Mouse (Mus musculus): Measurements from ENCODE around the gene Arhgap25. TPM values are rescaled to one million over a fixed set of nuclear protein-coding genes. Genes with fewer than 3 reads are reported as not detected.

Gene Arhgap25
- polyA plus RNA-seq, 1 experiment from 2014 or later = 5.1 TPM

GRCm38 (mm10) chr6:87519809-87520208, 13.2 kb downstream of the Arhgap25 start:
- Histone ChIP-seq H3K4me2 (replicated peaks; ENCODE audit: low read depth, low read length) (no peak overlapping the region), H3K27me3 (ENCODE audit: control insufficient read depth, insufficient read depth, low read length) (no peaks in the 10 kb centered on the region), H3K36me3 (ENCODE audit: control insufficient read depth, insufficient read depth, low read length) (no peaks in the 10 kb centered on the region), H3K27ac (ENCODE audit: low read depth, low read length) (no peak overlapping the region), H3K9ac (ENCODE audit: low read depth, low read length) (no peak overlapping the region), H3K9me3 (ENCODE audit: control insufficient read depth, low read length) (0 out of 2 replicates have a peak, but pooled peaks cover 3% of the 10 kb centered on the region), H3K4me1 (ENCODE audit: control insufficient read depth, insufficient read depth, low read length) (no peaks in the 10 kb centered on the region), H3K4me3 (ENCODE audit: low read length) (no peak overlapping the region)
- WGBS = 71% methylated on average over 11 of the region's 11 CpGs
- no peak for ATAC-seq (ENCODE audit: low FRiP score, low TSS enrichment)

GRCm38 (mm10) chr6:87518622-87519021, 14.4 kb downstream of the Arhgap25 start:
- Histone ChIP-seq H3K27ac (ENCODE audit: low read depth, low read length) (no peak overlapping the region), H3K36me3 (ENCODE audit: control insufficient read depth, insufficient read depth, low read length) (no peaks in the 10 kb centered on the region), H3K4me3 (ENCODE audit: low read length) (no peak overlapping the region), H3K4me2 (replicated peaks; ENCODE audit: low read depth, low read length) (no peak overlapping the region), H3K4me1 (ENCODE audit: control insufficient read depth, insufficient read depth, low read length) (no peaks in the 10 kb centered on the region), H3K9me3 (ENCODE audit: control insufficient read depth, low read length) (0 out of 2 replicates have a peak, but pooled peaks cover 3% of the 10 kb centered on the region), H3K9ac (ENCODE audit: low read depth, low read length) (no peak overlapping the region), H3K27me3 (ENCODE audit: control insufficient read depth, insufficient read depth, low read length) (no peaks in the 10 kb centered on the region)
- no peak for ATAC-seq (ENCODE audit: low FRiP score, low TSS enrichment)
- 94% methylated on average over 10 of the region's 10 CpGs for WGBS

GRCm38 (mm10) chr6:87517753-87518409, 15.2 kb downstream of the Arhgap25 start:
- 90% methylated on average over 4 of the region's 4 CpGs for WGBS
- no peaks in the 10 kb centered on the region for H3K27me3 ChIP-seq (ENCODE audit: control insufficient read depth, insufficient read depth, low read length)

GRCm38 (mm10) chr6:87514321-87514720, 18.7 kb downstream of the Arhgap25 start:
- Histone ChIP-seq H3K36me3 (ENCODE audit: control insufficient read depth, insufficient read depth, low read length) (no peaks in the 10 kb centered on the region), H3K4me3 (ENCODE audit: low read length) (no peak overlapping the region), H3K4me2 (replicated peaks; ENCODE audit: low read depth, low read length) (no peak overlapping the region), H3K9ac (ENCODE audit: low read depth, low read length) (no peak overlapping the region), H3K4me1 (ENCODE audit: control insufficient read depth, insufficient read depth, low read length) (no peaks in the 10 kb centered on the region), H3K27me3 (ENCODE audit: control insufficient read depth, insufficient read depth, low read length) (no peaks in the 10 kb centered on the region), H3K27ac (ENCODE audit: low read depth, low read length) (no peak overlapping the region), H3K9me3 (ENCODE audit: control insufficient read depth, low read length) (0 out of 2 replicates have a peak, but pooled peaks cover 3% of the 10 kb centered on the region)
- 80% methylated on average over 4 of the region's 4 CpGs for WGBS
- ATAC-seq (ENCODE audit: low FRiP score, low TSS enrichment) = no peak

More at GRCm38 (mm10) chr6:87517753-87518409, 15.2 kb downstream of the Arhgap25 start:
- no peak for ATAC-seq (ENCODE audit: low FRiP score, low TSS enrichment)
- no peaks in the 10 kb centered on the region for H3K4me1 ChIP-seq (ENCODE audit: control insufficient read depth, insufficient read depth, low read length)
- no peak overlapping the region for H3K9ac ChIP-seq (ENCODE audit: low read depth, low read length)
- H3K9me3 ChIP-seq (ENCODE audit: control insufficient read depth, low read length) = 0 out of 2 replicates have a peak, but pooled peaks cover 3% of the 10 kb centered on the region
- no peak overlapping the region for H3K4me2 ChIP-seq (replicated peaks; ENCODE audit: low read depth, low read length)
- H3K36me3 ChIP-seq (ENCODE audit: control insufficient read depth, insufficient read depth, low read length) = no peaks in the 10 kb centered on the region
- no peak overlapping the region for H3K4me3 ChIP-seq (ENCODE audit: low read length)
- H3K27ac ChIP-seq (ENCODE audit: low read depth, low read length) = no peak overlapping the region

- ATAC-seq (ENCODE audit: low FRiP score, low TSS enrichment) = peak; percentile 32; the same call in 1 of the 2 replicates
- H3K9me3 ChIP-seq (ENCODE audit: control insufficient read depth, low read length) = 0 out of 2 replicates have a peak, but pooled peaks cover 3% of the 10 kb centered on the region
- no peak overlapping the region for H3K4me3 ChIP-seq (ENCODE audit: low read length)
- H3K9ac ChIP-seq (ENCODE audit: low read depth, low read length) = no peak overlapping the region
- no peaks in the 10 kb centered on the region for H3K36me3 ChIP-seq (ENCODE audit: control insufficient read depth, insufficient read depth, low read length)
- WGBS = 74% methylated on average over 12 of the region's 12 CpGs
- no peaks in the 10 kb centered on the region for H3K27me3 ChIP-seq (ENCODE audit: control insufficient read depth, insufficient read depth, low read length)
- H3K4me2 ChIP-seq (replicated peaks; ENCODE audit: low read depth, low read length) = no peak overlapping the region
- no peaks in the 10 kb centered on the region for H3K4me1 ChIP-seq (ENCODE audit: control insufficient read depth, insufficient read depth, low read length)
- H3K27ac ChIP-seq (ENCODE audit: low read depth, low read length) = no peak overlapping the region
Observed at GRCm38 (mm10) chr6:87513046-87513767, 19.9 kb downstream of the Arhgap25 start.

- Histone ChIP-seq H3K4me1 (ENCODE audit: control insufficient read depth, insufficient read depth, low read length) (no peaks in the 10 kb centered on the region), H3K4me2 (replicated peaks; ENCODE audit: low read depth, low read length) (no peak overlapping the region), H3K27ac (ENCODE audit: low read depth, low read length) (no peak overlapping the region), H3K4me3 (ENCODE audit: low read length) (no peak overlapping the region), H3K9me3 (ENCODE audit: control insufficient read depth, low read length) (no peaks in the 10 kb centered on the region), H3K36me3 (ENCODE audit: control insufficient read depth, insufficient read depth, low read length) (no peaks in the 10 kb centered on the region), H3K27me3 (ENCODE audit: control insufficient read depth, insufficient read depth, low read length) (no peaks in the 10 kb centered on the region), H3K9ac (ENCODE audit: low read depth, low read length) (no peak overlapping the region)
- ATAC-seq (ENCODE audit: low FRiP score, low TSS enrichment) = no peak
- 77% methylated on average over 4 of the region's 4 CpGs for WGBS
Observed at GRCm38 (mm10) chr6:87510999-87511398, 22.1 kb downstream of the Arhgap25 start.

- Histone ChIP-seq H3K36me3 (ENCODE audit: control insufficient read depth, insufficient read depth, low read length) (no peaks in the 10 kb centered on the region), H3K9ac (ENCODE audit: low read depth, low read length) (no peak overlapping the region), H3K4me1 (ENCODE audit: control insufficient read depth, insufficient read depth, low read length) (no peaks in the 10 kb centered on the region), H3K4me3 (ENCODE audit: low read length) (no peak overlapping the region), H3K27ac (ENCODE audit: low read depth, low read length) (no peak overlapping the region), H3K27me3 (ENCODE audit: control insufficient read depth, insufficient read depth, low read length) (no peaks in the 10 kb centered on the region), H3K4me2 (replicated peaks; ENCODE audit: low read depth, low read length) (no peak overlapping the region), H3K9me3 (ENCODE audit: control insufficient read depth, low read length) (no peaks in the 10 kb centered on the region)
- 90% methylated on average over 2 of the region's 2 CpGs for WGBS
- ATAC-seq (ENCODE audit: low FRiP score, low TSS enrichment) = no peak
Observed at GRCm38 (mm10) chr6:87509806-87510205, 23.3 kb downstream of the Arhgap25 start.

GRCm38 (mm10) chr6:87504875-87505274, 28.2 kb downstream of the Arhgap25 start:
- H3K4me1 ChIP-seq (ENCODE audit: control insufficient read depth, insufficient read depth, low read length) = no peaks in the 10 kb centered on the region
- H3K4me2 ChIP-seq (replicated peaks; ENCODE audit: low read depth, low read length) = no peak overlapping the region
- 72% methylated on average over 7 of the region's 7 CpGs for WGBS
- no peaks in the 10 kb centered on the region for H3K27me3 ChIP-seq (ENCODE audit: control insufficient read depth, insufficient read depth, low read length)
- ATAC-seq (ENCODE audit: low FRiP score, low TSS enrichment) = no peak
- H3K4me3 ChIP-seq (ENCODE audit: low read length) = no peak overlapping the region
- no peak overlapping the region for H3K27ac ChIP-seq (ENCODE audit: low read depth, low read length)
- no peaks in the 10 kb centered on the region for H3K9me3 ChIP-seq (ENCODE audit: control insufficient read depth, low read length)
- no peaks in the 10 kb centered on the region for H3K36me3 ChIP-seq (ENCODE audit: control insufficient read depth, insufficient read depth, low read length)
- no peak overlapping the region for H3K9ac ChIP-seq (ENCODE audit: low read depth, low read length)

- WGBS = 74% methylated on average over 5 of the region's 5 CpGs
Observed at GRCm38 (mm10) chr6:87503976-87504375, 29.1 kb downstream of the Arhgap25 start.

More at GRCm38 (mm10) chr6:87503976-87504375, 29.1 kb downstream of the Arhgap25 start:
- Histone ChIP-seq H3K27ac (ENCODE audit: low read depth, low read length) (no peak overlapping the region), H3K4me3 (ENCODE audit: low read length) (no peak overlapping the region), H3K4me2 (replicated peaks; ENCODE audit: low read depth, low read length) (no peak overlapping the region), H3K36me3 (ENCODE audit: control insufficient read depth, insufficient read depth, low read length) (no peaks in the 10 kb centered on the region), H3K9me3 (ENCODE audit: control insufficient read depth, low read length) (no peaks in the 10 kb centered on the region), H3K27me3 (ENCODE audit: control insufficient read depth, insufficient read depth, low read length) (no peaks in the 10 kb centered on the region), H3K9ac (ENCODE audit: low read depth, low read length) (no peak overlapping the region), H3K4me1 (ENCODE audit: control insufficient read depth, insufficient read depth, low read length) (no peaks in the 10 kb centered on the region)
- ATAC-seq (ENCODE audit: low FRiP score, low TSS enrichment) = no peak
